Mouse (Mus musculus): ENCODE data around the gene 2610001J05Rik. TPM values are rescaled to one million over a fixed set of nuclear protein-coding genes. Genes with fewer than 3 reads are reported as not detected.

Gene 2610001J05Rik
- total RNA-seq, 2 experiments from 2014 or later: 40.5 to 40.6 TPM

DNA sequence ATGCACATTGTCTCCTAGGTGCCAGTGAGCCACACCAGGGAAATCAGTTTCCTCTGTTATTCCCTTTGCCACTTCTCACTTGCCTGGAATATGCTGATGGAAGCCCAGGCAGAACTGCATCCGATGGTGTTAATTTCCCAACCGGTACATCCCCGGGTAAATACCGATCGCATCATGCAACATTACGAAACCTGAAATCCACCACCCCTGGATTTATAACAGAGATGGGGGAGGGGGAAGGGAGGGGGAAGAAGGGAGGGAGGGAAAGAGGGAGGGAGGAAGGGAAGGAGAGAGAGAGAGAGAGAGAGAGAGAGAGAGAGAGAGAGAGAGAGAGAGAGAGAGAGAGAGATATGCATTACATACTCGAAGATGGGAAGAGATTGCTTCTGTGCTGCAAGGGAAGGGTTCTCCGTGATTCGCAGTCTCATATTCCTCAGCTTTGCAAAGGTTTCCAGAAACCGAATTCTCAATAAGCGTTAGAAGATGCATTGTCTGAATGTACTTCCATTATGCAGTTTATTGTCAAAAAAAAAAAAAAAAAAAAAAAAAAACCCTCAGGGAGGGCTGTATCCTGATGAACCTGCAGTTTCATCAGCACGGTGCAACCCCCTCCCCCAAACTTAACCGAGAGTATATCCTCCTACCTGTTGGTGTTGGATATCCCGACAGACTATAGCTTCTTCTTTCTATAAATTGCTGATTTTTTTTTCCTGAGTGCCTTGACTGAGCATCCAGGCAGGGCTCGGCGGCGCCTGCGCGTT lies 33.2 kb downstream of the 2610001J05Rik start:
- peak; percentile 37 to 84 for DNase-seq (ENCODE audit: low spot score in 2 of 2)
- intact Hi-C loops (cut with DNase I): loop anchor here (5.0 to 10.0 kb wide), 2 partner anchors 161 to 543 kb away; partner anchors contain the start of gene Bmt2

GRCm38 (mm10) chr6:13836967-13837570 lies 34.2 kb downstream of the 2610001J05Rik start:
- DNase-seq (ENCODE audit: low spot score in 2 of 2): peak; percentile 9 to 28
- intact Hi-C loops (cut with DNase I): loop anchor here (5.0 to 10.0 kb wide), 2 partner anchors 160 to 542 kb away; partner anchors contain the start of gene Bmt2

DNA sequence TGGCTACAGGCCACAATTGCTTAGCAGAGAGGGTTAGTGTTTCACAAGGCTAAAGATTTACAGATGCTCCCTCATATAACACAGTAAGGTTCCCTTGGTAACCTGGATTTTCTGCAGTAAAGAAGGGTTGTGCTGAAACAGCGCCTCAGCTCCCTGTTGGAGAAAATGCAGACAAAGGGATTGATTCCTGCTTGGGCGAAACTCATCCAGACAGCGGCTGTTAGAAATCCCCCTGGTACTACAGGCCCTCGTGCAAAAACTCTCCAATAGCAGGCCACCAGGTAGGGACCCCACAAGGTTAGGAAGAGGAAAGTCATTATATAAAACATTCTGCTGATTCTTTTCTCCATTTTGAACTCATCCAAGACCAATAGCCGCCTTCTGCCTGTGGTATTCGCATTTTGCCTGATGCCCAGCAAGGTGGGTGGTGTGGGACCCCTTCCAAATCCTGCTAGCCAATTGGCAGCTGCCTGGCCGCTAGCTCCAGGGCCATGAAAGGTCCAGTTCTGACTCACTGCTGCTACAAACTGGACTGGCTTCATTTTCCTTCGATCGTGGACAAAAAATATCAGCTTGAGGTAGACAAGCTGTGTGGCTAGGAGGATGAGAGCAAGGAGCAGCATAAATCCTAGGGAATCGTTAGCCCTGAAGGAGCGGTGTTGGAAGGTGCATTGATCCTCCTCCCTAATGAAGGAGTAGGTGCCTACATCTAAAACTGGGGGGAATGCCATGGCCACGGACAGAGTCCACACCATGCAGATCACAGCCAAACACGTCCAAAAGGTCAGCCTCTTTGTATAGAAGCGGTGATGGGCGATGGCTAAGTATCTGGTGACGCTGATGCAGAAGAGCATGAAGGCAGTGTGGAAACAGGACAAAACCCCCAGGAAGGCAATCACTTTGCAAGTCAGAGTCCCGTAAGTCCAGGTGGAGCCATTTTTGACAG lies 35.3 kb downstream of the 2610001J05Rik start:
- peak; percentile 52 to 79 for DNase-seq (ENCODE audit: low spot score in 2 of 2)
- intact Hi-C loops (cut with DNase I): loop anchor here (5.0 to 10.0 kb wide), 2 partner anchors 159 to 541 kb away; partner anchors contain the start of gene Bmt2

GRCm38 (mm10) chr6:13832770-13833169 lies 38.5 kb downstream of the 2610001J05Rik start:
- DNase-seq (ENCODE audit: low spot score in 2 of 2): no peak
- intact Hi-C loops (cut with DNase I): loop anchor here (10.0 kb wide), 1 partner anchor 538 kb away; no protein-coding TSS in a partner anchor

- intact Hi-C loops (cut with DNase I): no loop called here
Observed at GRCm38 (mm10) chr6:13828877-13829276, 42.4 kb downstream of the 2610001J05Rik start.

More at GRCm38 (mm10) chr6:13828877-13829276, 42.4 kb downstream of the 2610001J05Rik start:
- no peak for DNase-seq (ENCODE audit: low spot score in 2 of 2)

Other genes starting within 250 kb of the 2610001J05Rik start
- gene Bmt2, start 193.6 kb downstream of the 2610001J05Rik start, total RNA-seq (2021): 10 to 100 TPM; 25.7 to 27.9 TPM
- 10 to 100 TPM; 51.5 to 55.8 TPM for gene Gpr85, start 31.6 kb downstream of the 2610001J05Rik start, total RNA-seq (2021)

Data from left cerebral cortex, postnatal 14 days (tissue).